Mouse (Mus musculus) stomach, embryonic 15.5 days (tissue): Measurements from ENCODE around the gene Fam170b. TPM values are rescaled to one million over a fixed set of nuclear protein-coding genes. Genes with fewer than 3 reads are reported as not detected.

Experiments used
- ATAC-seq: fragments of 200-750 bp; cut with Nextera tagmentation; 2 replicates; pipeline ENCODE4 v1.8.0; 2017; ENCODE audit warnings: low read depth, moderate number of reproducible peaks, moderate TSS enrichment; ENCODE audit not compliant: insufficient read depth, low FRiP score
- H3K27ac ChIP-seq: fragments of 300-500 bp; sonication (generic); 2 replicates; pipeline ENCODE4 v1.5.1; 2015; ENCODE audit warnings: mild to moderate bottlenecking, inconsistent platforms
- H3K27me3 ChIP-seq: fragments of 300-500 bp; sonication (generic); replicated peaks from 2 replicates; pipeline ENCODE4 v1.6.1; 2015; ENCODE audit warnings: inconsistent platforms
- H3K36me3 ChIP-seq: fragments of 300-500 bp; sonication (generic); 2 replicates; pipeline ENCODE4 v1.6.1; 2015; ENCODE audit warnings: inconsistent platforms
- H3K4me1 ChIP-seq: fragments of 300-500 bp; sonication (generic); 2 replicates; pipeline ENCODE4 v1.6.1; 2015; ENCODE audit warnings: inconsistent platforms
- H3K4me2 ChIP-seq: fragments of 300-500 bp; sonication (generic); 2 replicates; pipeline ENCODE4 v1.6.1; 2015; ENCODE audit warnings: mild to moderate bottlenecking, inconsistent platforms
- H3K4me3 ChIP-seq: fragments of 300-500 bp; sonication (generic); replicated peaks from 2 replicates; pipeline ENCODE4 v1.5.1; 2015; ENCODE audit warnings: inconsistent platforms
- H3K9ac ChIP-seq: fragments of 300-500 bp; sonication (generic); 2 replicates; pipeline ENCODE4 v1.6.1; 2015; ENCODE audit warnings: inconsistent platforms
- H3K9me3 ChIP-seq: fragments of 300-500 bp; sonication (generic); 2 replicates; pipeline ENCODE4 v1.6.1; 2016; ENCODE audit warnings: inconsistent platforms
- WGBS: fragments of 180-500 bp; shearing (Covaris S2); methylation state at CpG from one replicate; pipeline ENCODE4 v1.1.7; 2015; 5-methylcytosine and 5-hydroxymethylcytosine counted together
- polyA plus RNA-seq: library from polyadenylated mRNA; unstranded; fragments of >200 nt; fragmentation: Nextera tagmentation; extraction: Ambion mirVana; gene quantifications from 2 replicates; pipeline ENCODE4 v1.2.1, GENCODE M21; 2015

Gene Fam170b
- polyA plus RNA-seq, 1 experiment from 2014 or later: not detected

DNA sequence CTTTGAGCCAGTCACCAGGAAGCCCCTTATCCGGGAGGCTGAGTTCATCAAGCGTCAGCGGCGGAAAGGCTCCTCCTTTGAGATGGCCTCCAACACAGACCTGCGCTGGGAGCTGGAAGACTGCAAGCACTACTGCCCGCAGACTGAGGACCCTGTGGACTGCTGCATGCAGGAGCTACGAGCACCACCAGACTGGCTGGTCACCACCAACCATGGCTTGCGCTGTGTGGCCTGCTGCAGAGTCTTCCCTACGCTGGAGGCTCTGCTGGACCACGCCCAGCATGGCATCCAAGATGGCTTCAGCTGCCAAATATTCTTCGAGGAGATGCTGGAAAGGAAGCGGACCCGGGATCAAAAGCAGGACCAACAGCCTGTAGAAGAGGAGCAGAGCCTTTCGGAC is 1.8 kb downstream of the Fam170b start:
- no peak overlapping the region for H3K4me3 ChIP-seq
- 0 out of 2 replicates have a peak, but pooled peaks cover 4% of the 10 kb centered on the region for H3K4me1 ChIP-seq
- no peak overlapping the region for H3K4me2 ChIP-seq
- no peaks in the 10 kb centered on the region for H3K27me3 ChIP-seq
- H3K9ac ChIP-seq: no peak overlapping the region
- ATAC-seq: no peak
- H3K36me3 ChIP-seq: no peaks in the 10 kb centered on the region
- no peak overlapping the region for H3K27ac ChIP-seq
- no peaks in the 10 kb centered on the region for H3K9me3 ChIP-seq
- WGBS: 87% methylated on average over 14 of the region's 14 CpGs

- H3K4me3 ChIP-seq: no peak overlapping the region
- H3K4me1 ChIP-seq: 0 out of 2 replicates have a peak, but pooled peaks cover 4% of the 10 kb centered on the region
- no peak overlapping the region for H3K4me2 ChIP-seq
- H3K27me3 ChIP-seq: no peaks in the 10 kb centered on the region
- no peak for ATAC-seq
- WGBS: 94% methylated on average over 11 of the region's 11 CpGs
- no peaks in the 10 kb centered on the region for H3K36me3 ChIP-seq
- no peaks in the 10 kb centered on the region for H3K9me3 ChIP-seq
- H3K9ac ChIP-seq: no peak overlapping the region
- H3K27ac ChIP-seq: no peak overlapping the region
These were observed 2.4 kb downstream of the Fam170b start for GRCm38 (mm10) chr14:32836191-32836590.

- Histone ChIP-seq H3K9ac (no peak overlapping the region), H3K36me3 (no peaks in the 10 kb centered on the region), H3K27me3 (no peaks in the 10 kb centered on the region), H3K4me3 (no peak overlapping the region), H3K27ac (no peak overlapping the region), H3K9me3 (no peaks in the 10 kb centered on the region), H3K4me2 (no peak overlapping the region), H3K4me1 (no peaks in the 10 kb centered on the region)
- ATAC-seq: no peak
These were observed 8.3 kb downstream of the Fam170b start for GRCm38 (mm10) chr14:32842052-32842451.

- ATAC-seq: no peak
- Histone ChIP-seq H3K36me3 (no peaks in the 10 kb centered on the region), H3K27me3 (0 out of 2 replicates have a peak, but pooled peaks cover 3% of the 10 kb centered on the region), H3K9ac (no peak overlapping the region), H3K4me2 (no peak overlapping the region), H3K9me3 (no peaks in the 10 kb centered on the region), H3K27ac (no peak overlapping the region), H3K4me3 (no peak overlapping the region), H3K4me1 (peaks cover 13% of the 10 kb centered on the region)
- 90% methylated on average over 4 of the region's 4 CpGs for WGBS
These were observed 20.3 kb downstream of the Fam170b start for GRCm38 (mm10) chr14:32854059-32854458.

DNA sequence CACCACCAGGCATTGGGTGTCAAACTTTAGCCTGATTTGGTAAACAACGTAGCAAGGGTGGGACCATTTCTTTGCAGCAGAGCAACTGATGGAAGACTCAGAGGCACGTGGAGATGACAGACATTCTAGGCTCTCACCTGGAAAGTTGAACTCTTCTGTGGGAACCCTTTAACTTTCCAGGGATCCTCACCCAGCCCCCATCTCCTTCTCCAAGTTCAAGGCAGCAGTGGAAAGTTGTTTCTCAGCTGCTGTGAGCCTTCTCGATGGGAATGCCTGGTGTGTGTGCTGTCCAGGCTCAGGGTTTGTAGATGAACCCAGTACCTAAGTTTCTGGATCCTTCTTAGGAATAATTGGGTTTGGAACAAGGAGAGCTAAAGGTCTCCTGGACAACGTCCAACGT is 22.5 kb downstream of the Fam170b start:
- WGBS: 28% methylated on average over 5 of the region's 5 CpGs
- Histone ChIP-seq H3K36me3 (no peaks in the 10 kb centered on the region), H3K4me1 (peaks cover 29% of the 10 kb centered on the region), H3K27me3 (0 out of 2 replicates have a peak, but pooled peaks cover 3% of the 10 kb centered on the region), H3K9ac (no peak overlapping the region; the same call in 1 of the 2 replicates), H3K4me3 (peak overlapping the region; percentile 62), H3K4me2 (peak overlapping the region; percentile 83), H3K9me3 (no peaks in the 10 kb centered on the region), H3K27ac (no peak overlapping the region)
- ATAC-seq: no peak

GRCm38 (mm10) chr14:32856681-32857328 is 23.0 kb downstream of the Fam170b start, which contains the start of gene Vstm4:
TSS of gene Vstm4 (plus strand) at chr14:32856756.
- ATAC-seq: peak; percentile 82
- H3K4me1 ChIP-seq: peaks cover 34% of the 10 kb centered on the region
- peak within 1 kb of the TSS; percentile 61 for H3K9ac ChIP-seq
- peak within 1 kb of the TSS; percentile 62 for H3K4me3 ChIP-seq
- 0 out of 2 replicates have a peak, but pooled peaks cover 3% of the 10 kb centered on the region for H3K27me3 ChIP-seq
- H3K36me3 ChIP-seq: no peaks in the 10 kb centered on the region
- peak within 1 kb of the TSS; percentile 83 for H3K4me2 ChIP-seq
- H3K9me3 ChIP-seq: no peaks in the 10 kb centered on the region
- WGBS: under 1% methylated on average over 68 of the region's 68 CpGs
- peak within 1 kb of the TSS; percentile 81 for H3K27ac ChIP-seq

DNA sequence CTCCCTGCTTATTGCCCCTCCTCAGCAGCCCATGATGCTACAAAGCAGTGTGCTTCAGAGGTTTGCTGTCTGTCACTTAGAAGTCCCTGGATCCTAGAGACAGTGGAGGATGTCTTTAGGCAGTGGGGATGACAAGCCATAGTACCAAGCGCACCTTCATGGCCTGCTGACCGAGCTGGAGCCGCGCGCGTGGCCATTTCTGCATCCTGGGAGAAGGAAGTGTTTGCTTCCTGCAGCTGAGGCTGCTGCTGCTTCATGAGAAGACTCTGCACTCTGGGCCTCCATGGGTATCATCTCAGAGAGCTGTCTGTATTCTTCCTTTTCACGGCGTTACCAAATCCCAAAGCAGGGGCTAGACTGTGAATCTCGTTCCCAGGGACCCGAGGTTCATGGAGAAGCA is 24.6 kb downstream of the Fam170b start:
- no peak overlapping the region for H3K27ac ChIP-seq
- H3K4me3 ChIP-seq: no peak overlapping the region
- H3K27me3 ChIP-seq: 0 out of 2 replicates have a peak, but pooled peaks cover 3% of the 10 kb centered on the region
- WGBS: 91% methylated on average over 10 of the region's 10 CpGs
- H3K9me3 ChIP-seq: no peaks in the 10 kb centered on the region
- no peak overlapping the region for H3K9ac ChIP-seq
- ATAC-seq: no peak
- no peaks in the 10 kb centered on the region for H3K36me3 ChIP-seq
- H3K4me2 ChIP-seq: peak overlapping the region; percentile 83
- H3K4me1 ChIP-seq: peaks cover 35% of the 10 kb centered on the region

DNA sequence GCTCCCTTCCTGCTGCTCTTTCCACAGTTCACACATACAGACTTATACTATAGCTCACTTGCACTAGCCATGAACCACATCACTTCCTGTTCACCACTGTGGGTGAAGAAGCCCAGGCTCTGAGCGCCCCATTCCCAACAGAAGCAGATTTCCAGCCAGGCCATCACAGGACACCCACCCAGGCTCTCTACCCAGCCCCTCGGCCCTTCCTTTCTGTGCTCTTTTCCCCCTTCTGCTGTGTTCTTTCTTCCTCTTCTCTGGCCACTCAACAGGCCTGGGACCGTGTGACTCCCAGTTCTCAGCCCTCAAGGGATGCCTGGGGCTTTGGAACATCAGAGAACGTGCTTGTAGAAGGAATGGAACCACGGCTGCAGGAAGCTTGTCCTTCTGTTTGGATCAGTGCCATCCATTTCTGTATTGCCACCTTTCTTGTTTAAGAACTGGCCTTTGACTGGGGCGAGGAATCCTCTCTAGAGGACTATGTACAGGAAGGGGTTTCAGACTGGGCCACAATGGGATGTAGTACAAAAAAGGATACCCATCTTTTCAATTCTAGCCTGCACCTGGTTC is 25.3 kb downstream of the Fam170b start:
- 63% methylated on average over 6 of the region's 6 CpGs for WGBS
- no peak overlapping the region for H3K4me3 ChIP-seq
- no peak overlapping the region for H3K27ac ChIP-seq
- no peaks in the 10 kb centered on the region for H3K36me3 ChIP-seq
- H3K9me3 ChIP-seq: no peaks in the 10 kb centered on the region
- peaks cover 35% of the 10 kb centered on the region for H3K4me1 ChIP-seq
- H3K27me3 ChIP-seq: 0 out of 2 replicates have a peak, but pooled peaks cover 3% of the 10 kb centered on the region
- no peak overlapping the region for H3K9ac ChIP-seq
- no peak overlapping the region for H3K4me2 ChIP-seq
- ATAC-seq: no peak

GRCm38 (mm10) chr14:32859831-32860569 is 26.2 kb downstream of the Fam170b start:
- Histone ChIP-seq H3K27ac (peak overlapping the region; percentile 52; the same call in 1 of the 2 replicates), H3K4me2 (no peak overlapping the region), H3K9ac (no peak overlapping the region), H3K9me3 (no peaks in the 10 kb centered on the region), H3K36me3 (no peaks in the 10 kb centered on the region), H3K4me1 (peaks cover 35% of the 10 kb centered on the region), H3K4me3 (no peak overlapping the region), H3K27me3 (0 out of 2 replicates have a peak, but pooled peaks cover 3% of the 10 kb centered on the region)
- ATAC-seq: no peak
- 60% methylated on average over 11 of the region's 11 CpGs for WGBS

GRCm38 (mm10) chr14:32861149-32861581 is 27.4 kb downstream of the Fam170b start:
- Histone ChIP-seq H3K4me2 (peak overlapping the region; percentile 8; the same call in 1 of the 2 replicates), H3K27ac (peak overlapping the region; percentile 79), H3K36me3 (no peaks in the 10 kb centered on the region), H3K9me3 (no peaks in the 10 kb centered on the region), H3K4me3 (no peak overlapping the region), H3K27me3 (0 out of 2 replicates have a peak, but pooled peaks cover 3% of the 10 kb centered on the region), H3K4me1 (peaks cover 35% of the 10 kb centered on the region), H3K9ac (no peak overlapping the region)
- ATAC-seq: peak; percentile 80
- WGBS: 20% methylated on average over 6 of the region's 6 CpGs

DNA sequence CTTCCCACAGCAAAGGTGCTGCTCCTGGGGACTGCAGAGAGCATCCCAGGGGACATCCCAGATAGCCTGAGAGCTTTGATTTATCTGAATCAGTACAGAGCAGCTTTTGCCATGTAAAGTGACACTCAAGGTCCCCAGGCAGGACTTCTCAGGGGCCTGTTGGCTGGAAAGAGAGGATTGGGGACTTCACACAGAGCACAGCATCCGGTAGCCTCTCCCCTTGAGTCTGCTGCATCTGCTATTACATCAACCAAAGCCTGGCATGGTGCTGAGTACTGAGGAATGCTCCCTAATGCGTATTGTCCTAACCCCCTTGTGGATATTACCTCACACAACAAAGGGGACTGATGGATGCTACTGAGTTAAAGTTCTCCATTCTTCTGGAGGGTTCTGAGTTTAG is 27.9 kb downstream of the Fam170b start:
- H3K9me3 ChIP-seq: no peaks in the 10 kb centered on the region
- peak overlapping the region; percentile 8; the same call in 1 of the 2 replicates for H3K4me2 ChIP-seq
- H3K27me3 ChIP-seq: 0 out of 2 replicates have a peak, but pooled peaks cover 3% of the 10 kb centered on the region
- ATAC-seq: no peak
- peaks cover 35% of the 10 kb centered on the region for H3K4me1 ChIP-seq
- no peak overlapping the region for H3K4me3 ChIP-seq
- 52% methylated on average over 2 of the region's 2 CpGs for WGBS
- peak overlapping the region; percentile 79 for H3K27ac ChIP-seq
- H3K9ac ChIP-seq: no peak overlapping the region
- H3K36me3 ChIP-seq: no peaks in the 10 kb centered on the region

- H3K27me3 ChIP-seq: no peaks in the 10 kb centered on the region
- no peaks in the 10 kb centered on the region for H3K9me3 ChIP-seq
- 61% methylated on average over 3 of the region's 3 CpGs for whole genome bisulfite sequencing
- H3K36me3 ChIP-seq: no peaks in the 10 kb centered on the region
- peaks cover 13% of the 10 kb centered on the region for H3K4me1 ChIP-seq
- H3K4me3 ChIP-seq: no peak overlapping the region
- no peak overlapping the region for H3K9ac ChIP-seq
- H3K4me2 ChIP-seq: no peak overlapping the region
- H3K27ac ChIP-seq: no peak overlapping the region
- no peak for ATAC-seq
These were observed 31.6 kb downstream of the Fam170b start for GRCm38 (mm10) chr14:32865331-32865730.
